Mouse (Mus musculus): ENCODE results near the gene Zfp449. TPM values are rescaled to one million over a fixed set of nuclear protein-coding genes. Genes with fewer than 3 reads are reported as not detected.
A peak's percentile ranks its signal among the peaks of the same experiment; 100 is the strongest.

The Zfp449 gene
- 1 to 10 TPM; 3.5 to 5.6 TPM for total RNA-seq (2021)
- long read RNA-seq, experiment 1, partial matches to known transcripts: 1 of 10 reads
- long read RNA-seq, experiment 1, other reads (novel, unspliced or antisense): 5 of 10 reads
- long read RNA-seq, experiment 2, partial matches to known transcripts: 1 of 7 reads
- long read RNA-seq, experiment 2, other reads (novel, unspliced or antisense): 4 of 7 reads

GRCm38 (mm10) chrX:56346176-56346931 is at the start of gene Zfp449:
Gene Zfp449, plus strand, starts transcription at chrX:56346400.
- peak; percentile 79 for DNase-seq

GRCm38 (mm10) chrX:56307597-56307996 is 38.6 kb upstream of the Zfp449 start:
- DNase-seq: no peak

DNA sequence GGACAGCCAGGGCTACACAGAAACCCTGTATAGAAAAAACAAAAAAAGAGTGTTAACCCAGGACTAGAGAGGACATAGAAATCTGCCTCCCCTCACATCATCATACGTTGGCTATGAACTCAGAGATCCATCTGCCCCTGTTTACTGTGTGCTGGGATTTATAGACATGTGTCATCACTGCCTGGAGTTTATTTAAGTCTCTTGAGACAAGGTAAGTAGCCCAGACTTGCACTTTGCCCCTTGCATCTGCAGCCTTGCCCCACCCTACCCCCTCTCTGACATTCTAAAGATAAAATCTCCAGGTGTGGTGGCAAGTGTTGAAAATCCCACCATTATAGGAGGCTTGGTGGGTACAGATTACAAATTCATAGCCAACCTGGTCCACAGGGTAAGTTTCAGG is 33.4 kb upstream of the Zfp449 start:
- no peak for DNase-seq

GRCm38 (mm10) chrX:56322096-56322495 is 24.1 kb upstream of the Zfp449 start:
- no peak for DNase-seq

DNA sequence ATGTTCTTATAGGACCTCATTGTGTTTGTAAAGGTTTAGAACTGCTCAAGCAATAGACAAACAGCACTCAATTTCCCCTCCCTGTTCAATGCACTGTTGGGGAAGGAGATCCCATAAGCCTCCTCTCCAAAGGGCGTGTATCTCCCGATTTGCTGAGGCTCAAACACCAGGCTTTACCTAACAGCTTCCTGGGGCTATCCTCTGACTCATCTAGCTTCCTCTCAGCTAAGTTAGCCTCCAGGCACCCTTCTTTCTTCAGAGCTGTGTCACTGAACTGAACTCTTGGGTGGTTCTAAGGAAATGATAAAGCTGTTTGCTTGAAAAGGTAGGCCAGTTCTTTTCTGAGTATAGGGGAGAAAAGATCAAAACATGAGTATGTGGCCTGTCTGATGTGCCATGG is 23.5 kb upstream of the Zfp449 start:
- no peak for DNase-seq

- no peak for DNase-seq
Measured at GRCm38 (mm10) chrX:56332046-56332445, 14.2 kb upstream of the Zfp449 start.

DNA sequence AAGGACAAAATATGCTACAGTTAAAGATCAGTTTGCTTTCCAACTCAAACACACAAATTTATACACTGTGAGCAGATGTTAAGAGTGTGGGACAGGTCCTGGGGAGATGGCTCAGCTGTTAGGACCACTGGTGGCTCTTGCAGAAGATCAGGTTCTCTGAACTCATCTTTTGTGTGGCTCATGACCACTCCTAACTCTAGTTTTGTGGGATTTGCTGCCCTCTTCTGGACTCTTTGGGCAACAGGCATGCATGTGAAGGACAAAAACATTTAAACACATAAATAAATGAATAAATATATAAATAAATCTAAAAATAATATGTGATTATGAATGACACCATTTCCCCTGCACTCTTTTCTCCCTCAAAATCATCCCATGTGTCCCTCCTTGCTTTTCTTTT is 5.9 kb upstream of the Zfp449 start:
- no peak for DNase-seq

DNA sequence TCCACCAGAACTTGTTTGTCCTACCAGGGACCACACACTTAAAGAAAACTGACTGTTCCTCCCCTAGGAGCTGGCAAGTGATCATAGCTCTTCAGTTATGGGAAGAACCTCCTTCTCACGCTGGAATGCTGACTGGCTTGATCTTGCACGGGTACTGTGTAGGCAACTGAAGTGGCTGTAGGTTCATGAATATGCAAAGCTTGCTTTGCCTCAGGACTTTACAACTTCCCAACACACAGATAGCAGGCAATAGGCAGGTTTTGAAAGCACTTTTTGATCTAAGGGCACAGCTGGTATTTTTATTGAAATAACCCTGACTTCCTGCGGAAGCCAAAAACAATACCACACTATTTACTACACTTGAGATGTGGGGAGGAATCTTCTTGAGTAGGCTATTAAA is 3.3 kb upstream of the Zfp449 start:
- DNase-seq: no peak

DNA sequence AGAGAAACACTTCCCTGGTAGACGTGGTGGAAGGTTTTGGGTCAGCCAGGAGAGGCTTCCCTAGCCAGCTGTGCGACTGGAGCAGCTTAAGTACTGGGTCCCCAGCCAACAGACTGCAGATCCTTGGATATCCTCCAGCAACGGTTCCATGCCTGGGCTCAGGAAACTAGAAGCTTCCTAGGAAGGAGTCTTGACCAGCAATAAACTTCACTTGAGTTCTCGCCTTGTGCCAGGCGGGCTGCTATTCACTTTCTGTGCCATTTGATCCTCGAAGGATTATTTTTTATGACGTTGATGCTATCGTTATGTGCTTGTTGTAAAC is 693 bp downstream of the Zfp449 start:
- peak; percentile 38 for DNase-seq

- peak; percentile 8 for DNase-seq
Measured at GRCm38 (mm10) chrX:56374431-56375128, 28.4 kb downstream of the Zfp449 start, which contains the start of gene Smim10l2a. Gene Smim10l2a, plus strand, starts transcription at chrX:56374586.

DNA sequence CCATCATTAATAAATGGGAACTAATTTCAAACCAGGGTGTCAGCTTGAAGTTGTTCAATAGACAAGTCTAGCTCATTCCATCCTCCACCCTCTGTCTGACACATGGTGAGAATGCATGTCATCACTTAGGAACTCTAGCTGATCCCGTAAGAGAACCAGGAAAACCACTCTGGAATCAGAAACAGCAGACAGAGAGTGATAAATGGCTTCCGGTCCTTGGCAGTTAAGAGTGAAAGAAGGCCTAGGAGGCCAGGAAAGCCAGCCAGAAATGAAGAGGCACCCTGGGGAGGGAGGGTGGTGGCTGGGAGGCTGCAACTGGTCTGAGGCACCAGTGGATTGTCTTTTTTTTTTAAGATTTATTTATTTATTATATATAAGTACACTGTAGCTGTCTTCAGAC is 34.7 kb downstream of the Zfp449 start:
- no peak for DNase-seq

DNA sequence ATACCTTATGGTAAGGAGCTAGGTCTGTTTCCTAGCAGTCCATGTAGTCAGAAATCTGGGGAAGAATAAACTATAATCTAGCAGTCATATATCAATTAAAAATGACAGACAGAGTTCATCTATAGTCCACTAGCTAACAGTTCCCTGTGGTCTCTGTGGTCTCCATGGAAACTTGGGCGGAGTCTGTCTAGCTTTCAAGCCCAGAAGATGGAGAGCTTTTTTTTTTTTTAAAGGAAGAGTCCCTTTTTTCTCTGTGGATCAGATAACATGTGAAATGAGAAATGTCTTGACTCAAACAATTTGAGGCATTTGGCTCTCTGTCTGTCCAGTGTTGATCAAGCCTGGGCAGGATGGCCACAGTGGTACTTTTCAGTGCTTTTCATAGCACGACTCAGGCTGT is 37.9 kb downstream of the Zfp449 start:
- no peak for DNase-seq

GRCm38 (mm10) chrX:56404646-56405045 is 58.4 kb downstream of the Zfp449 start:
- no peak for DNase-seq

GRCm38 (mm10) chrX:56405482-56405881 is 59.3 kb downstream of the Zfp449 start:
- DNase-seq: no peak

GRCm38 (mm10) chrX:56406128-56406527 is 59.9 kb downstream of the Zfp449 start:
- DNase-seq: no peak

Other genes with a start within 250 kb of the Zfp449 start
- gene 3830403N18Rik, start 209.8 kb upstream of the Zfp449 start, total RNA-seq (2021): under 1 TPM in 1 of 2 experiments, not detected in 1; 0.32 TPM
- not detected for gene Gm773, start 133.5 kb upstream of the Zfp449 start, total RNA-seq (2021)
- under 1 TPM; 0.32 to 0.40 TPM for gene Smim10l2a, start 28.2 kb downstream of the Zfp449 start, total RNA-seq (2021)
- not detected for gene Gm2174, start 101.6 kb downstream of the Zfp449 start, total RNA-seq (2021)
- gene Ints6l, start 108.5 kb downstream of the Zfp449 start, total RNA-seq (2021): 10 to 100 TPM in 1 of 2 experiments, 1 to 10 TPM in 1; 8.9 to 13.4 TPM
- gene Gm10477, start 178.3 kb downstream of the Zfp449 start, total RNA-seq (2021): not detected
- gene Gm648, start 203.2 kb downstream of the Zfp449 start, total RNA-seq (2021): not detected

Measured in gastrocnemius, postnatal 10 days (tissue).